ENCODE assay signal across 7 mouse cellular contexts in genomic region chr1:192137291-192137925, GRCm38 (mm10). TPM values are rescaled to one million over a fixed set of nuclear protein-coding genes. Genes with fewer than 3 reads are reported as not detected.
DNase-seq lines count a peak whose midpoint lies in the region; ATAC-seq and TF ChIP-seq lines count a peak whose summit lies in the region.

No protein-coding gene starts in this region.

- H3K27me3 ChIP-seq in midbrain, embryonic 16.5 days (ENCODE audit: control insufficient read depth, insufficient read depth, low read depth, low read length), result no peaks in the 10 kb centered on the region

- peak overlapping the region; percentile 92 for H3K27ac ChIP-seq in embryonic fibroblast, embryonic 13.5 days (ENCODE audit: insufficient read depth, low read length)
- H3K27ac ChIP-seq in midbrain, embryonic 16.5 days (ENCODE audit: low read length), result peak overlapping the region; percentile 99

- no peak for TF ChIP-seq CTCF in lung, adult 2 months (IDR thresholded peaks at IDR 0.05; ENCODE audit: insufficient read depth, low read length)
- no peak for TF ChIP-seq CTCF in embryonic fibroblast, embryonic 13.5 days (IDR thresholded peaks at IDR 0.05; ENCODE audit: borderline replicate concordance, insufficient read depth, low read length)

- H3K9ac ChIP-seq in midbrain, embryonic 16.5 days (ENCODE audit: low read depth, low read length), result peak overlapping the region; percentile 96

- TF ChIP-seq POLR2A in lung, adult 2 months (IDR thresholded peaks at IDR 0.05; ENCODE audit: borderline replicate concordance, extremely low read depth, low read depth, low read length), result no peak
- TF ChIP-seq POLR2A in embryonic fibroblast, embryonic 13.5 days (IDR thresholded peaks at IDR 0.05; ENCODE audit: low read depth, low read length), result no peak

- H3K4me2 ChIP-seq in midbrain, embryonic 16.5 days (ENCODE audit: low read length), result peak overlapping the region; percentile 88

- peak overlapping the region; percentile 98 for H3K4me3 ChIP-seq in lung, adult 2 months (replicated peaks; ENCODE audit: extremely low read depth, low read depth, low read length)
- peak overlapping the region; percentile 77 for H3K4me3 ChIP-seq in embryonic fibroblast, embryonic 13.5 days (ENCODE audit: insufficient read depth, low read length)
- peak overlapping the region; percentile 90 for H3K4me3 ChIP-seq in midbrain, embryonic 16.5 days (ENCODE audit: low read depth, low read length)

- peaks cover 6% of the 10 kb centered on the region; the same call in 1 of the 2 replicates for H3K4me1 ChIP-seq in lung, adult 2 months (ENCODE audit: control insufficient read depth, insufficient read depth, low read length)
- peaks cover 4% of the 10 kb centered on the region; the same call in 1 of the 2 replicates for H3K4me1 ChIP-seq in embryonic fibroblast, embryonic 13.5 days (ENCODE audit: control insufficient read depth, insufficient read depth, low read length)
- peaks cover 22% of the 10 kb centered on the region for H3K4me1 ChIP-seq in midbrain, embryonic 16.5 days (ENCODE audit: control insufficient read depth, insufficient read depth, low read length)

- DNase-seq in lung, adult 2 months, result no peak
- DNase-seq in lung, postnatal 25 days (ENCODE audit: low spot score), result no peak
- DNase-seq in adipocyte (ENCODE audit: low spot score), result peak; percentile 59
- peak; percentile 20 to 31 for DNase-seq in layer of hippocampus, postnatal 25 days (ENCODE audit: extremely low spot score in 1 of 2, low spot score in 1 of 2)
- no peak for DNase-seq in yolk sac, embryonic 10.5 days (ENCODE audit: low spot score)

- no peaks in the 10 kb centered on the region for H3K36me3 ChIP-seq in midbrain, embryonic 16.5 days (ENCODE audit: control insufficient read depth, insufficient read depth, low read length)

- no peaks in the 10 kb centered on the region for H3K9me3 ChIP-seq in midbrain, embryonic 16.5 days (replicated peaks; ENCODE audit: control insufficient read depth, low read length, poor library complexity, severe bottlenecking)

- under 1% methylated on average over 47 of the region's 61 CpGs for WGBS in lung, adult 2 months
- WGBS in midbrain, embryonic 16.5 days, result under 1% methylated on average over 35 of the region's 61 CpGs

- ATAC-seq in midbrain, embryonic 16.5 days, result peak; percentile 43

RNA-seq across cellular contexts. Expression of gene Rcor3, which starts 0.5 kb away (rescaled TPM):
- polyA plus RNA-seq in lung, adult 2 months (2012; rRNA removed), result 31.4 and 35.2 TPM in 2 replicates
- polyA plus RNA-seq in embryonic fibroblast, embryonic 13.5 days (2011; ENCODE audit: insufficient read length, low read depth, missing spikeins), result 34.1 and 50.2 TPM in 2 replicates
- 10 to 100 TPM; 36.4 to 51.1 TPM for total RNA-seq in layer of hippocampus, postnatal 25 days (2021)
- polyA plus RNA-seq in midbrain, embryonic 16.5 days (2015; fragmentation: Nextera tagmentation; extraction: Ambion mirVana), result 36.3 and 40.4 TPM in 2 replicates

RNA-seq across cellular contexts. Expression of gene Traf5, which starts 45.0 kb away (rescaled TPM):
- 16.2 and 23.5 TPM in 2 replicates for polyA plus RNA-seq in lung, adult 2 months (2012; rRNA removed)
- polyA plus RNA-seq in embryonic fibroblast, embryonic 13.5 days (2011; ENCODE audit: insufficient read length, low read depth, missing spikeins), result 19.4 and 21.9 TPM in 2 replicates
- total RNA-seq in layer of hippocampus, postnatal 25 days (2021), result 1 to 10 TPM; 2.6 to 4.9 TPM
- 1.6 and 2.7 TPM in 2 replicates for polyA plus RNA-seq in midbrain, embryonic 16.5 days (2015; fragmentation: Nextera tagmentation; extraction: Ambion mirVana)

RNA-seq across cellular contexts. Expression of gene Kcnh1, which starts 53.2 kb away (rescaled TPM):
- 1.7 and 1.9 TPM in 2 replicates for polyA plus RNA-seq in lung, adult 2 months (2012; rRNA removed)
- 0.18 TPM in 1 of 2 replicates, not detected in the other for polyA plus RNA-seq in embryonic fibroblast, embryonic 13.5 days (2011; ENCODE audit: insufficient read length, low read depth, missing spikeins)
- total RNA-seq in layer of hippocampus, postnatal 25 days (2021), result 10 to 100 TPM; 33.3 to 35.7 TPM
- 2.9 and 3.0 TPM in 2 replicates for polyA plus RNA-seq in midbrain, embryonic 16.5 days (2015; fragmentation: Nextera tagmentation; extraction: Ambion mirVana)

Comparison
In these comparisons a context has a peak if more than half of its experiments do, and no peak if none do; other contexts are left out.
1. DNase-seq: peak in adipocyte (single experiment) and layer of hippocampus, postnatal 25 days (2 of 2); none in lung, adult 2 months (single experiment), lung, postnatal 25 days (single experiment) and yolk sac, embryonic 10.5 days (single experiment).
2. Peak in every context shown above with its lines, with median percentiles within 50 percentile points of each other: H3K4me3 ChIP-seq.